Mouse (Mus musculus) liver, postnatal 0 days (tissue): Measurements from ENCODE around the gene Mlip. TPM values are rescaled to one million over a fixed set of nuclear protein-coding genes. Genes with fewer than 3 reads are reported as not detected.

ENCODE experiments used
- ATAC-seq: fragments of 200-750 bp; cut with Nextera tagmentation; 2 replicates; pipeline ENCODE4 v1.8.0; 2017; ENCODE audit warnings: mild to moderate bottlenecking, moderate library complexity
- DNase-seq: peaks from one replicate; pipeline ENCODE4 v3.0.0-alpha.2; 2016
- H3K27ac ChIP-seq: fragments of 300-500 bp; sonication (generic); 2 replicates; pipeline ENCODE4 v1.5.1; 2014; ENCODE audit warnings: antibody characterized with exemption, moderate library complexity, mild to moderate bottlenecking, low read depth
- H3K27me3 ChIP-seq: fragments of 300-500 bp; sonication (generic); 2 replicates; pipeline ENCODE4 v1.6.1; 2014; ENCODE audit warnings: low read length, control low read depth, mixed read lengths; ENCODE audit not compliant: insufficient read depth
- H3K36me3 ChIP-seq: fragments of 300-500 bp; sonication (generic); replicated peaks from 2 replicates; pipeline ENCODE4 v1.6.1; 2014; ENCODE audit warnings: mild to moderate bottlenecking, control low read depth, low read length, moderate library complexity, mixed read lengths; ENCODE audit not compliant: insufficient read depth
- H3K4me1 ChIP-seq: fragments of 300-500 bp; sonication (generic); 2 replicates; pipeline ENCODE4 v1.6.1; 2014; ENCODE audit warnings: antibody characterized with exemption, mild to moderate bottlenecking, control low read depth; ENCODE audit not compliant: insufficient read depth
- H3K4me2 ChIP-seq: fragments of 300-500 bp; sonication (generic); 2 replicates; pipeline ENCODE4 v1.6.1; 2014; ENCODE audit warnings: low read depth, mild to moderate bottlenecking, low read length, moderate library complexity, mixed read lengths
- H3K4me3 ChIP-seq: fragments of 300-500 bp; sonication (generic); 2 replicates; pipeline ENCODE4 v1.5.1; 2014; ENCODE audit warnings: low read depth, low read length
- H3K9ac ChIP-seq: fragments of 300-500 bp; sonication (generic); replicated peaks from 2 replicates; pipeline ENCODE4 v1.6.1; 2014; ENCODE audit warnings: mild to moderate bottlenecking, moderate library complexity
- H3K9me3 ChIP-seq: fragments of 300-500 bp; sonication (generic); 2 replicates; pipeline ENCODE4 v1.6.1; 2016; ENCODE audit warnings: mild to moderate bottlenecking, control low read depth, low read length, mixed read lengths
- CTCF ChIP-seq: sonication (generic); IDR thresholded peaks from 2 replicates; pipeline ENCODE4 v1.5.1; 2016; ENCODE audit warnings: antibody characterized with exemption, low read depth
- EP300 ChIP-seq: IDR thresholded peaks from 2 replicates; pipeline ENCODE4 v1.6.1; 2016; ENCODE audit warnings: antibody characterized with exemption, low read depth, mild to moderate bottlenecking
- WGBS: fragments of 180-500 bp; shearing (Covaris S2); extraction: QIAGEN DNeasy Blood & Tissue Kit; methylation state at CpG from one replicate; pipeline ENCODE4 v1.1.7; 2014; ENCODE audit not compliant: insufficient replicate concordance; 5-methylcytosine and 5-hydroxymethylcytosine counted together
- polyA plus RNA-seq: library from polyadenylated mRNA; unstranded; fragments of >200 nt; fragmentation: Nextera tagmentation; extraction: Ambion mirVana; gene quantifications from 2 replicates; pipeline ENCODE4 v1.2.1, GENCODE M21; 2015

The Mlip gene
- polyA plus RNA-seq, 1 experiment from 2014 or later, result not detected

DNA sequence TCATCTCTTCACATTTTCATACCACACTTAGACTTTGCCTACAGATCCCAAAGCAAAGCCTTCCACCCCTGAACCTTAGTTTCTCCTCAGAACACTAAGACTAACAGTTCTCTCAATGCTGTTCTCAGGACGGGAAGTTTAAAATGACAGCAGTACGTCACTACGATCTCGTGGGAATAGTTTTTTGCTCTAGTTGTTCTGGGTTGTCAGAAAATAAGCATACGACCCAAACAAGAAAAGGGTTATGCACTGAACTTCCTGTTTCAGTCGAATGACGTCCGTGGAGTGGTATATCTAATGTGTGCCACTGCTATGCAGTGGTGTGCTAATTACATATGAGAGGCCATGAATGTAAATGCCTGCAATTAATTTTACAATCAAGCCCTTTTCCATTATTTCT, 7.9 kb upstream of the Mlip start:
- no peaks in the 10 kb centered on the region for H3K36me3 ChIP-seq
- H3K9me3 ChIP-seq, result no peaks in the 10 kb centered on the region
- H3K4me2 ChIP-seq, result no peak overlapping the region
- H3K9ac ChIP-seq, result no peak overlapping the region
- H3K4me1 ChIP-seq, result no peaks in the 10 kb centered on the region
- no peak for ATAC-seq
- no peak for TF ChIP-seq CTCF
- no peak for TF ChIP-seq EP300
- 61% methylated on average over 8 of the region's 8 CpGs for WGBS
- DNase-seq, result no peak
- no peaks in the 10 kb centered on the region for H3K27me3 ChIP-seq
- H3K4me3 ChIP-seq, result no peak overlapping the region
- no peak overlapping the region for H3K27ac ChIP-seq

DNA sequence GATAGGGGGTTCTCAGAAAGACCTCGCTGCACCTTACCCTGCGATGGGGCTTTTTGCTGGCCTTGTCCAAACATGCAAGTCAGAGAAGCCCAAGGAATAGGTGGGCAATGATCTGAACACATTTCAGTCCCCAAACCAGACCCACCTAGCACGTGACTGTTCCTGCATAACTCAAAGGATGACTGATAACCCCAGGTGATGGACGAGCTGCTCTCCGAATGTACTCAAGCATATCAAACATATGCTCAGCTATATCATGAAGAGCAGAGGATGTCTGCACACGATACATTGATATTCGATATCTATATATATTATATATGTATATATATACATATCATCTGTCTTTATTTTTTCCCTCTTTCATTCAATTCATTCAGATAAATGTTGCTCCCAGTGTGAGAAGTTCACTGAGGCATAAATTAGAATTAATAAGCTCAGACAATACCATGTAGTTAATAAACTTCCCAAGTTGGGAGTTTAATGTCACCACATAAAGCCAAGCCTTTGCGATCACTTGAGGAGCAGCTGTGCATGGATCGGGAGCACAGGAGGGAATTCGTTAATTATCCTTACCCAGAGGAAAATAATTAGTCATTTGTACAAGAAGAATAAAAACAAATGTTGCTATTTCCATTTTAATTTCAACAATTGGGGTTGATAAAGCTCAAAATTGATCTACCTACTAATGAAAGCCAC, 6.7 kb upstream of the Mlip start:
- H3K27me3 ChIP-seq, result no peaks in the 10 kb centered on the region
- no peaks in the 10 kb centered on the region for H3K36me3 ChIP-seq
- no peak overlapping the region for H3K27ac ChIP-seq
- H3K9me3 ChIP-seq, result no peaks in the 10 kb centered on the region
- ATAC-seq (no peak), DNase-seq (no peak)
- WGBS, result 82% methylated on average over 10 of the region's 10 CpGs
- H3K4me1 ChIP-seq, result no peaks in the 10 kb centered on the region
- H3K4me2 ChIP-seq, result no peak overlapping the region
- no peak overlapping the region for H3K9ac ChIP-seq
- H3K4me3 ChIP-seq, result no peak overlapping the region
- TF ChIP-seq CTCF (no peak), EP300 (no peak)

DNA sequence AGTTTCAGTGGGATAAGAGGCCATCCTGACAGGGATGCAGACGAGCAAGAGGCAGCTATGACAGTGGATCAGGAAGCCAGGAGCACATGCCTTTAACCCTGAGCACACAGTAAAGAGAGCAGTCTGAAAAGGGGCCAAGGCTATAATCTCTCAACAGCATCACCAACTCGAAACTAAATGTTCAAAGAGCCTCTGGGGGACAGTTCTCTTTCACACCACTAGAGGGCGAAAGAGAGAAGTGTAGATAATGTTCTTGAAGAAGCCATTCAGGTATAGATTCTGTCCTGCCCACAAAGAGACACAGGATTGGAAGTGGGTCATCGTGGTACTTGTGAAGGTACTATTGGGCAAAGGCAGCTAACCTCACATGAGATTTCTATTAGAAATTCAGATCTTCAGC, 1.2 kb upstream of the Mlip start:
- H3K9me3 ChIP-seq, result no peaks in the 10 kb centered on the region
- DNase-seq (no peak), ATAC-seq (no peak)
- no peaks in the 10 kb centered on the region for H3K4me1 ChIP-seq
- 71% methylated on average over 4 of the region's 4 CpGs for WGBS
- H3K4me3 ChIP-seq, result no peak overlapping the region
- H3K36me3 ChIP-seq, result no peaks in the 10 kb centered on the region
- no peak overlapping the region for H3K9ac ChIP-seq
- no peak overlapping the region for H3K4me2 ChIP-seq
- H3K27ac ChIP-seq, result no peak overlapping the region
- no peak for TF ChIP-seq EP300
- peak; percentile 38; the same call in 1 of the 2 replicates for TF ChIP-seq CTCF
- no peaks in the 10 kb centered on the region for H3K27me3 ChIP-seq

DNA sequence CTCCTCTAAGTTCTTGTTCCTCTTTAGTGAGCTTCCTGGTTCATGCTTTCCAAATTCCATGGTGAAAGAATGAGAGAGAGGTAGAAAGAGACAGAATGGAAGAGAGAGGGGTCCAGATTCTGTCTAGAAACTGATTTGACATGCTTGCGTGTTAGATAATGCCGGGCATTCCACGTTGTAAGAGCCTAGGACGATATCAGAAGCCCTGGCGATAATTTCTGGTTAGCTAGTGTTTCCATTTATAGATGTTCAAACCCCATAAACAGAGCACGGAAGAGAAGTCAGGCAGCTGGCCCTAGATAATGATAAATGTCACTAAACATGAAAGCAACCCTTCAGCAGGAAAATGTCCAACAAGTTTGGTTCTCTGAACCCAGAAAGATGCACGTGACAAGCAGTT, 5.1 kb downstream of the Mlip start:
- no peak for TF ChIP-seq EP300
- TF ChIP-seq CTCF, result no peak

DNA sequence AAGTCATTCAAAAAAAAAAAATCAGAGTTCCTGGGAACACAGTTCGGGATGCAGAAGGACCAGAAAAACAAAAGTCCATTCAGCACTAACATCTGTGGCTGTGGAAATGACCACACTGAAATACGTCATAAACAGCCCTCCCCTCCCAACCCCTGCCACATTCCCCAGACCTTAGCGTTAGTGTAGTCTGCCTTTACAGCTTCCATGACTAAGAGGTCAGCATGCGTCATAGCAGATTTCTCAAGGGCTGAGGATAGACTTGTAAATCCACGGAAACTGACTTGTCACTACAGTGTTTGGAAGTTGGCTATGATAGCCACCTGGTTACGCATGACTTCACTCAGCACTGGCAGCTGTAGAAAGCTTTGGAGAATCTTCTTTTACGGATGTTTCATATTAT, 8.5 kb downstream of the Mlip start:
- Histone ChIP-seq H3K9ac (no peak overlapping the region), H3K4me2 (no peak overlapping the region), H3K27me3 (no peaks in the 10 kb centered on the region), H3K9me3 (no peaks in the 10 kb centered on the region), H3K27ac (no peak overlapping the region), H3K4me1 (no peaks in the 10 kb centered on the region), H3K36me3 (no peaks in the 10 kb centered on the region), H3K4me3 (no peak overlapping the region)
- WGBS, result 68% methylated on average over 7 of the region's 7 CpGs
- ATAC-seq (no peak), DNase-seq (no peak)
- no peak for TF ChIP-seq EP300
- TF ChIP-seq CTCF, result no peak

More for the DNA sequence above, 5.1 kb downstream of the Mlip start:
- no peaks in the 10 kb centered on the region for H3K9me3 ChIP-seq
- H3K36me3 ChIP-seq, result no peaks in the 10 kb centered on the region
- WGBS, result 56% methylated on average over 7 of the region's 7 CpGs
- no peak overlapping the region for H3K4me3 ChIP-seq
- ATAC-seq, result no peak
- DNase-seq, result no peak
- no peaks in the 10 kb centered on the region for H3K27me3 ChIP-seq
- H3K9ac ChIP-seq, result no peak overlapping the region
- H3K4me2 ChIP-seq, result no peak overlapping the region
- H3K27ac ChIP-seq, result no peak overlapping the region
- H3K4me1 ChIP-seq, result no peaks in the 10 kb centered on the region

DNA sequence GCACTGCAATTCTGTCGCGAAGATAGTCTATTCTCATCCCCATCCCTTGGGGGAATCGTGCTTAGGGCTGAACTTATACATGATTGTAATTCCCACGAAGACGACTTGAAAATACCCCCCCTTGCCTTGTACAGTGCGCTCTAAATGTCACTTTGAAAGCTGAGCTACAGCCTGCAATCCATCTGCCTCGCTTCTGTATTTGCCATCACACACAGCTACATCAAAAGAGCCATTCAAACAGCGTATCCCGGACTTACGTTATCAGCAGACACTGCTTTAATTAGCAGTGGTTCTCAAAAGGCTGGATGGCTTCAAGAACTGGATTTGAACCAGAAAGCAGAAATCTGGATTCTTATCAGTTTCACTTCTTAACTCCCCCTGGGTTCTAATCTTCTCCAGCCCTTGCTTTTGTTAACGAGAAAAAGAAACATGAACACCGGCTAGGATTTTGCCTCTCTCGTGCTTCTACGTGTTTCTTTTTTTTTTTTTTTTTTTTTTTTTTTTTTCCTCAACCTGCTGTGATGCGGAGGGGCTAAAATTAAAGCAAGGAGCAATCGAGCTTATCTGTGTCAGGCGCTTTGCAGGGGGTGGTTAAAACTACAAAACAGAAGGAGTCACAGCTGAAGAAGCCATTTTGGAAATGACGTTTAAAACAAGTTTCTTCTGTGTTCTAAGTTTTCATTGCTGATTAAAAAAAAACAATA, 12.5 kb downstream of the Mlip start:
- Histone ChIP-seq H3K9me3 (no peaks in the 10 kb centered on the region), H3K27me3 (no peaks in the 10 kb centered on the region), H3K36me3 (no peaks in the 10 kb centered on the region), H3K4me3 (no peak overlapping the region), H3K4me2 (no peak overlapping the region), H3K4me1 (no peaks in the 10 kb centered on the region), H3K9ac (no peak overlapping the region), H3K27ac (no peak overlapping the region)
- TF ChIP-seq CTCF (no peak), EP300 (no peak)
- WGBS, result 50% methylated on average over 18 of the region's 18 CpGs
- ATAC-seq, result no peak
- no peak for DNase-seq
